Mouse (Mus musculus) CD8-positive naive resting alpha-beta T cell, adult 2 months (primary cell): ENCODE results near the gene Ythdf1.

ENCODE experiments used
- DNase-seq, 2 experiments: peaks; one replicate each; pipeline ENCODE4 v3.0.0; 2022; ENCODE audit warnings: low read depth in 2 of 2, low spot score in 2 of 2

Ythdf1 gene

DNA sequence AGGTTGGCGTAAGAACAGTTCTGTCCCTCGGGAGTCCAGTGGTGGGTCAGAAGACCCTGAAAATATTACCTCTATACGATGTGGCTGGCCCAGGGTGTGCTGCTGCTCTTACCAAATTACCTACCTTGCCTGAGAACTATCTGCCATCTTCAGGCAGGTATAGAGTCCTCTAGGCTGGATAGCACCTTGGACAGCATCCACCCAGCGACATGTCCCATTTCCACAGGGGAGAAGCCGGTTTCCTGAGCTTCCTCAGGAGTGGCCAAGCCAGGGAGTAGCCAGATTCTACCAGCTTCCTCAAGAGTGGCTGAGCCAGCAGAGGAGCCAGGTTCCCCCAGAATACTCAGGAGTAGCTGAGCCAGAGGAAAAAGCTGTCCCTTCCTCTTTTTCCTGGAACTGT, 35.5 kb downstream of the Ythdf1 start:
- DNase-seq = no peak

DNA sequence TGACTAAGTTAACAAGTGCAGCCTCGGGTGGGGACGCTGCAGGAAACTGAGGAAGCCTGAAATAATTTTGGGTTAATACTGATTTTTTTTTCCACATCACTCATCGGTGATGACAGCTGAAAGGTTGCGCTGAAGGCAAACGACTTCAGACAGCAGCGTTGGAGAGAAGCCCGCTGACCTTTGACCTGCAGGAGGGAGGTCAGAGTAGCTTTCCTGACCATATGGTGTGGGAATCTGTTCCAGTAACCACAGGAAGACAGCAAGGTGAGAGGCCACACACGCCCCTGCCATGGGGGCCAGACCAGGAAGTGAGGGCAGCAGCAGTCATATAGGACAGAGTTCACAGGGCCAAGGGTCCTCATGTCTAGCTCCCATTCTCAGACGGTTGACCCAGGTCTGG, 39.5 kb downstream of the Ythdf1 start:
- no peak for DNase-seq

DNA sequence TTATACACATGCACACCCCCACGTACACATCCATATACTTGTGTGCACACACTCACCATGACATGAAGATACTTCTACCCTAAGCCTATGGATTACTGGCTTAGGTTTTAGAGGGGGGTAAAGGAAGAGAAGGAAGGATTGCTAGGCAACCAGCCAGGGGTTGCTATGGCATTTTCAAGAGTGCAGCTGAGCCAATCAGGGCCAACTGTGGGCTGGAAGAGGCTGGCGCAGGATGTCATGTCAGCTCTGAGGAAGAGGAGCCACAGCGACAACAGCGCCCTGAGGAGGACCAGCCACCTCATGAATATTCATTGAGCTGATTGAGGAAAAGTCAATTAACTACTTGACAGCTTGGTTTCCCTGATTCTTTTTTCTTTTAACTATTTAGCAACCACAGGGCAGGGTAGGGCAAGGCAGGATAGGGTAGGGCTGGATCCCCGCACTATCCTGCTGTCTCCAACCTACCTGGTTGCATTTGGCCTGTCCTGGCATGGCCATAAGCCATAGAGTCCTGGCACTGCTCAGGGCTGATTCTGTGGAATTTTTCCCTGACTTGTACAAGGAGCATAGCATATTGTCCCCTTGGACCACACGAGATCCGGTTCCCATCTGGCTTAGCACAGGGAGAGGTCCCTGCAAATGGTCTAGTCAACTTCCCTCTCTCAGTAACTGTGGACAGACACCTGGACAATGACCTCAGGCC, 41.2 kb downstream of the Ythdf1 start:
- DNase-seq = no peak

DNA sequence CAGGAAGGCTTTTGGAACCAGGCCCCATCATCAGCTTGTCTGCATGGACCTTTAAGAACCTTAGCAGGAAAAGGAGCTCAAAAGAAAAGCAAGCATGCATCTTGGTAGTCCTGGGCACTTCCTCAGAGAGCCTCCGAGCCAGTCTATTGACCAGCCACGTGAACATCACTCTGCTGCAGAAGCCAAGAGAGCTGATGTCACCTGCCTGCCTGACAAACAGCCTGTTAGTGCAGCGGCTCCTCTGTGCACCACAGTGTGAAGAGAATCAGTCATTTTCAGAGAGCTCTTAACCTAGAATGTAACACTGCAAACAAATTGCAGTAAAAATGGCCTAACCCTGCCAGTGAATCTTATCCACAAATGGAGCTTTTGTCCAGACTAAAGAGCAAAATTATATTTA, 50.7 kb downstream of the Ythdf1 start:
- DNase-seq = no peak

DNA sequence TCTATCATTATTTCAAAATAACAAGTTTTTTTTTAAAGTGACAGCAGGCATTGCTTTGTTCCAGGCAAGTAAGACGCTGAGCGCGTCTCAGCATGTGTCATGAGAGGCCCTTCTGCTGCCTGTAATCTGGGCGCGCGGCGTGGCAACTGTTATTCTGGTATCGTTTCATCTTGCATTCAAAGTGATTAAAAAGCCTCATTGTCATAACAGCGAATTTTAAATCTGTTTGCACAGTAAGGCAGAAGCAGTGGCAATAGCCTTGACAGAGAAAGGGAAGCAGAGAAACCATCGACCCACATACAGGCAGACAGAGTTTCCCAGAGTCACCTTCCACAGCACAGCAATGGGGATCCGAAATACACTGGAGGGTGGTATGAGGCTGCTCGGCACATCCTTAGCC, 59.2 kb downstream of the Ythdf1 start:
- no peak for DNase-seq

DNA sequence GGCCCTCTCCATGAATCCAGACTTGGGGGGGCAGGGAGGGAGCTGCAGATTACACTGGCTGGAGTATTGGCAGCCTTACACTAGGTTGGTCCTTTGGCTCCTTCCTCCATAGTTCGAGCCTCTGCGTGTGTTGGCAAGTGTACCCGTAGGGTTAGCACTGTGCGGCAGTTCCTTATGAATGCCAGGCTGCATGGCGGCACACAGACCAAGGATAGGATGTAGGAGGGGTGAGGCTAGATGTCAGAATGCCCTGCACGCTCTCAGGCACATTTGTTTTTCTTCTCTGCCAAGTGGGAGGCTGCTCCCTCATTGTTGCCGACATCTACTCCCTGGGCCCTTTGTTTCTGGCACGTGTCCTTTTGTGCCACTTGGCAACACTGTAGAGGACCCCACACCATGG, 63.6 kb downstream of the Ythdf1 start:
- no peak for DNase-seq

DNA sequence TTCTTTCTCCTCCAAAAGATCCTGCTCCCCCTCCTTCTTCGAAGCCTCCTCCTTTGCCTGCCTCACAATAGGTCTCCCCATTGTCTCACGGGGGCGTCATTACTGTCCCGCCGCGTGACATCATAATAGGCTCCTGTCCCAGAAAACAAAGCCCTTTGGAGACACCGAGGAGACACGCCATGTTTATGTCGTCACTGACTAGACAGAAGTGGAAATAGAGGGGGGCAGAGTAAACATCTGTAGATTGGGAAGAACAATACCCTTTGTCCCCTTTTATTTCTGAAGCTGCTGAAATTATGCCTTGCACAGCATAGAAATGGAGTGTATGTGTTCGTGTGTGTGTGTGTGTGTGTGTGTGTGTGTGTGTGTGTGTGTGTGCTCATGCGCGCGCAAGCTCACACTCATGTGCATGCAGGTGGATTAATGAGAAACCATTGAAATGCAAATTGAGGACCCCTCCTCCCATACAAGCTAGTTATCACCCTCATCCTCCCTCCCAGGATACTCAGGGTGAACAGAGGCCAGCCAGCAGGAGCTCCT, 65.7 kb downstream of the Ythdf1 start:
- no peak for DNase-seq
